Mouse (Mus musculus) mouse trophoblast stem cell (cell line): ENCODE measurements at regions not wholly inside any gene's neighbourhood (a gene's known extent, or its start where the extent isn't known, plus 50 kb on each side); places are given as distances from the start of the nearest gene placed in this dataset.

Experiments
- in situ Hi-C, 2 experiments: fragments of 300-500 bp; cut with MseI, MboI; formaldehyde crosslinking; loops; 2 replicates in 1 of 2; 3 replicates in 1 of 2; pipeline ENCODE4 v1.15.1; 2025

DNA sequence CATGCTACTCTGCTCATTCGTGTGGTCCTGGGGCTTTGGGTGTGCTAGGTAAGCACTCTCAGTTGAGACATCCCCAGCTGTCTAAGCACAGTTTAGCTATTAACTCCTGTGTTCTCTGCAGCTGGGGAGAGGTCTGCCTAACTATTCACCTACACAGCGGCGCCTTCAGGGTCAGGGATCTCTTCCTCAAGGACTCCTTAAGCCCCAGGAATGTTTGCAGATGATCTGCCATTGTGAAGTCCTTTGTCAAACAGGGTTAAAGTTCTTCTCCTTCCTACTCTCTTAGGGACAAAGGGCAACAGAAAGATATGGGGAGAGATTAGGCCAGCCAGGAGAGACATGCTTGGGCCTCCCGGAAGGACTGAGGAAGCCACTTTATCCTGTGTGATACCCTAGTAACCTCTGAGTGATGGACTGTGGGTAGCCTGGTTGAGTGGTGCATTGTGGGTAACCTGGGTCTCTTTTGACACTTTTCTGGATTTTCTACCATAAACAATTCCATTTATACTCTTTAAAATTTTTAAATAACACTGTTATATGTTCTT is 51.7 kb upstream of the Podxl start:
- in situ Hi-C loops = no loop called here

DNA sequence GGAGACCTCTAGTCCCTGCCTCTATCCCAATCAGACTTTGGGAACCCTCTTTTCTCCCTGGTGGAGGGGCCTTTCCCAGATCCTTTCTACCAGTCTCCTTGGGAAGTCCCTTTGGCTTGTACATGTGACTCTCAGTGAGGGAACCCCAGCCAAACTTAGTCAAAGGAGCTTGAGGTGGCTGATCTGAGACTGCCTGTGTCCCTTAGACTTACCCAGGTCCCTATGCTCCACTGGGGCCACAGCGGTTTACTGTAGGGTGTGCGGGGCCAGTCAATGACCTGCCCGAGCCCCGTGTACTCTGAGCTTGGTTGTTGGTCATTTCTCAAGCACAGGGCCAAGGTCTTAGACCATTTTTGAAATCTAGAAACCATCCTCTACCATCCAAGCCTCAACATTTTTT is 50.8 kb upstream of the Podxl start:
- in situ Hi-C loops = no loop called here

- in situ Hi-C loops = no loop called here
Observed at GRCm38 (mm10) chr6:31613590-31614319, 50.0 kb upstream of the Podxl start.
